Mouse (Mus musculus): Measurements from ENCODE around the gene Xdh. TPM values are rescaled to one million over a fixed set of nuclear protein-coding genes. Genes with fewer than 3 reads are reported as not detected.

The Xdh gene
- total and polyA plus RNA-seq, 3 experiments, result 51.7 to 187 (median 134) TPM

- no peak overlapping the region for H3K9ac ChIP-seq (ENCODE audit: low read depth, low read length)
- H3K79me2 ChIP-seq (replicated peaks; ENCODE audit: control insufficient read depth, insufficient read depth, low read length), result no peaks in the 10 kb centered on the region
- peaks cover 4% of the 10 kb centered on the region for H3K36me3 ChIP-seq (ENCODE audit: control insufficient read depth, insufficient read depth, low read length)
- H3K27ac ChIP-seq, result no peak overlapping the region
- TF ChIP-seq POLR2A (IDR thresholded peaks at IDR 0.05; ENCODE audit: insufficient read depth, low read depth, low read length) (no peak), EP300 (IDR thresholded peaks at IDR 0.05; ENCODE audit: insufficient read depth, low read depth, low read length) (no peak), CTCF (IDR thresholded peaks at IDR 0.05) (peak; percentile 57)
- intact Hi-C loops (cut with DNase I), result no loop called here
- no peak overlapping the region for H3K4me3 ChIP-seq
- H3K4me1 ChIP-seq (ENCODE audit: control insufficient read depth, insufficient read depth, low read length), result no peaks in the 10 kb centered on the region
- DNase-seq, result no peak
- WGBS, result 64% methylated on average over 1 of the region's 1 CpGs
- H3K27me3 ChIP-seq (ENCODE audit: control insufficient read depth, insufficient read depth, low read length), result no peaks in the 10 kb centered on the region
Observed at GRCm38 (mm10) chr17:73891590-73891989, 58.4 kb downstream of the Xdh start.

GRCm38 (mm10) chr17:73886071-73886785 lies 63.8 kb downstream of the Xdh start:
- Histone ChIP-seq H3K9ac (ENCODE audit: low read depth, low read length) (no peak overlapping the region), H3K4me3 (no peak overlapping the region), H3K4me1 (ENCODE audit: control insufficient read depth, insufficient read depth, low read length) (no peaks in the 10 kb centered on the region), H3K27me3 (ENCODE audit: control insufficient read depth, insufficient read depth, low read length) (no peaks in the 10 kb centered on the region), H3K79me2 (replicated peaks; ENCODE audit: control insufficient read depth, insufficient read depth, low read length) (no peaks in the 10 kb centered on the region), H3K36me3 (ENCODE audit: control insufficient read depth, insufficient read depth, low read length) (no peaks in the 10 kb centered on the region; the same call in 1 of the 2 replicates), H3K27ac (no peak overlapping the region)
- no peak for TF ChIP-seq EP300 (IDR thresholded peaks at IDR 0.05; ENCODE audit: insufficient read depth, low read depth, low read length)
- TF ChIP-seq CTCF (IDR thresholded peaks at IDR 0.05), result no peak
- no peak for TF ChIP-seq POLR2A (IDR thresholded peaks at IDR 0.05; ENCODE audit: insufficient read depth, low read depth, low read length)
- 82% methylated on average over 25 of the region's 25 CpGs for WGBS
- intact Hi-C loops (cut with DNase I), result loop anchor here (10.0 kb wide), 1 partner anchor 311 kb away; no protein-coding TSS in a partner anchor
- DNase-seq, result no peak

GRCm38 (mm10) chr17:73883332-73883731 lies 66.7 kb downstream of the Xdh start:
- TF ChIP-seq EP300 (IDR thresholded peaks at IDR 0.05; ENCODE audit: insufficient read depth, low read depth, low read length), result no peak
- TF ChIP-seq POLR2A (IDR thresholded peaks at IDR 0.05; ENCODE audit: insufficient read depth, low read depth, low read length), result no peak
- TF ChIP-seq CTCF (IDR thresholded peaks at IDR 0.05), result no peak
- Histone ChIP-seq H3K79me2 (replicated peaks; ENCODE audit: control insufficient read depth, insufficient read depth, low read length) (no peaks in the 10 kb centered on the region), H3K36me3 (ENCODE audit: control insufficient read depth, insufficient read depth, low read length) (no peaks in the 10 kb centered on the region), H3K4me1 (ENCODE audit: control insufficient read depth, insufficient read depth, low read length) (no peaks in the 10 kb centered on the region), H3K27me3 (ENCODE audit: control insufficient read depth, insufficient read depth, low read length) (no peaks in the 10 kb centered on the region), H3K4me3 (no peak overlapping the region), H3K27ac (no peak overlapping the region), H3K9ac (ENCODE audit: low read depth, low read length) (no peak overlapping the region)
- DNase-seq, result no peak
- intact Hi-C loops (cut with DNase I), result loop anchor here (2.0 to 10.0 kb wide), 4 partner anchors 79 to 309 kb away; partner anchors contain the start of gene Ehd3
- WGBS, result 70% methylated on average over 12 of the region's 12 CpGs

GRCm38 (mm10) chr17:73882194-73882593 lies 67.8 kb downstream of the Xdh start:
- Histone ChIP-seq H3K4me3 (no peak overlapping the region), H3K27me3 (ENCODE audit: control insufficient read depth, insufficient read depth, low read length) (no peaks in the 10 kb centered on the region), H3K79me2 (replicated peaks; ENCODE audit: control insufficient read depth, insufficient read depth, low read length) (no peaks in the 10 kb centered on the region), H3K27ac (no peak overlapping the region), H3K4me1 (ENCODE audit: control insufficient read depth, insufficient read depth, low read length) (no peaks in the 10 kb centered on the region), H3K36me3 (ENCODE audit: control insufficient read depth, insufficient read depth, low read length) (no peaks in the 10 kb centered on the region), H3K9ac (ENCODE audit: low read depth, low read length) (no peak overlapping the region)
- TF ChIP-seq CTCF (IDR thresholded peaks at IDR 0.05) (peak; percentile 95), POLR2A (IDR thresholded peaks at IDR 0.05; ENCODE audit: insufficient read depth, low read depth, low read length) (peak; percentile 46; the same call in 1 of the 2 replicates), EP300 (IDR thresholded peaks at IDR 0.05; ENCODE audit: insufficient read depth, low read depth, low read length) (peak; percentile 86)
- WGBS, result 11% methylated on average over 9 of the region's 9 CpGs
- intact Hi-C loops (cut with DNase I), result loop anchor here (2.0 to 10.0 kb wide), 4 partner anchors 77 to 307 kb away; partner anchors contain the start of gene Ehd3
- peak; percentile 75 to 76 for DNase-seq

- Histone ChIP-seq H3K27me3 (ENCODE audit: control insufficient read depth, insufficient read depth, low read length) (no peaks in the 10 kb centered on the region), H3K79me2 (replicated peaks; ENCODE audit: control insufficient read depth, insufficient read depth, low read length) (no peaks in the 10 kb centered on the region), H3K4me1 (ENCODE audit: control insufficient read depth, insufficient read depth, low read length) (no peaks in the 10 kb centered on the region), H3K36me3 (ENCODE audit: control insufficient read depth, insufficient read depth, low read length) (no peaks in the 10 kb centered on the region), H3K9ac (ENCODE audit: low read depth, low read length) (no peak overlapping the region), H3K27ac (no peak overlapping the region), H3K4me3 (no peak overlapping the region)
- intact Hi-C loops (cut with DNase I), result loop anchor here (1.0 to 10.0 kb wide), 3 partner anchors 139 to 578 kb away; no protein-coding TSS in a partner anchor
- TF ChIP-seq POLR2A (IDR thresholded peaks at IDR 0.05; ENCODE audit: insufficient read depth, low read depth, low read length) (no peak), EP300 (IDR thresholded peaks at IDR 0.05; ENCODE audit: insufficient read depth, low read depth, low read length) (no peak), CTCF (IDR thresholded peaks at IDR 0.05) (no peak)
- WGBS, result 17% methylated on average over 6 of the region's 6 CpGs
- DNase-seq, result no peak
Observed at GRCm38 (mm10) chr17:73881295-73881694, 68.7 kb downstream of the Xdh start.

GRCm38 (mm10) chr17:73880286-73880685 lies 69.7 kb downstream of the Xdh start:
- intact Hi-C loops (cut with DNase I), result loop anchor here (5.0 to 10.0 kb wide), 2 partner anchors 138 to 305 kb away; no protein-coding TSS in a partner anchor
- Histone ChIP-seq H3K79me2 (replicated peaks; ENCODE audit: control insufficient read depth, insufficient read depth, low read length) (no peaks in the 10 kb centered on the region), H3K9ac (ENCODE audit: low read depth, low read length) (no peak overlapping the region), H3K27ac (no peak overlapping the region), H3K36me3 (ENCODE audit: control insufficient read depth, insufficient read depth, low read length) (no peaks in the 10 kb centered on the region), H3K4me3 (no peak overlapping the region), H3K4me1 (ENCODE audit: control insufficient read depth, insufficient read depth, low read length) (no peaks in the 10 kb centered on the region), H3K27me3 (ENCODE audit: control insufficient read depth, insufficient read depth, low read length) (no peaks in the 10 kb centered on the region)
- DNase-seq, result no peak
- WGBS, result 87% methylated on average over 6 of the region's 6 CpGs
- no peak for TF ChIP-seq POLR2A (IDR thresholded peaks at IDR 0.05; ENCODE audit: insufficient read depth, low read depth, low read length)
- no peak for TF ChIP-seq CTCF (IDR thresholded peaks at IDR 0.05)
- no peak for TF ChIP-seq EP300 (IDR thresholded peaks at IDR 0.05; ENCODE audit: insufficient read depth, low read depth, low read length)
